Mouse (Mus musculus): ENCODE data around the gene Upp2. TPM values are rescaled to one million over a fixed set of nuclear protein-coding genes. Genes with fewer than 3 reads are reported as not detected.

The Upp2 gene
- polyA plus RNA-seq, 1 experiment from 2014 or later, result 2.9 TPM

DNA sequence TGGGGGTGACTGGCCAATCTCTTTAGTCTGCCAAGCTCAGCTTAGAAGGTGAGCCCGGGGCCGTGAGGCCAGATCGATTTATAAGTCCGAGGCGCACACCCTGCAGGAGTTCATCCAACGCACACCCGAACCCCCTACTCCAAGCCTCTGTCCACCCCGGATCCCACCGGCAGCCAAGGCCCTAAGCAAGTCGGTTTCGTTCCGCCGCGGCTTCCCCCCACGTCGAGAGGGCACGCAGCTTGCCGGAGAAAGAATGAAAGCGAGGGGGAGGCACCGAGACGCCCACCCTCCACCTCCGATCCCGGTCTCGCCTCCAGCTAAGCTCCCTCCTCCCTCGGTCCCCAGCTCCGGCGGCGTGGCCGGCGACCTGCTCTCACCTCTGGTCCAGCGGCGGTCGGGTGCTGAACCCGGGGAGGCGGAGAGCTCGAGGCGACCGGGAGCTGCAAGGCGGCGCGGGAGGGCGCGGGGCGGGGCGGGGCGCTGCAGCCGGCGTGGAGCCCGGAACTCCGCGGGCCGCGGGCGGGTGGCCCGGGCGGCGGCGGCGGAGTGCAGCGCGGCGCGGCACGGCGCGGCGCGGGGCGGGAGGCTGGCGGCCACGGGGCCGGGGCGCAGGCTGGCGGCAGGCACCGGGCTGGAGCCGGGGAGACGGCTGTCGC, 560 bp upstream of the Upp2 start:
- Histone ChIP-seq H3K27ac (no peak overlapping the region), H3K36me3 (ENCODE audit: inconsistent target) (no peaks in the 10 kb centered on the region), H3K4me3 (ENCODE audit: inconsistent target) (peak overlapping the region; percentile 58), H3K79me2 (ENCODE audit: inconsistent target) (peaks cover 55% of the 10 kb centered on the region)
- WGBS (ENCODE audit: missing documents), result 1% methylated on average over 33 of the region's 78 CpGs

- peak overlapping the region; percentile 39 for H3K27ac ChIP-seq
- peak overlapping the region; percentile 47 for H3K4me3 ChIP-seq (ENCODE audit: inconsistent target)
- H3K79me2 ChIP-seq (ENCODE audit: inconsistent target), result peaks cover 39% of the 10 kb centered on the region
- WGBS (ENCODE audit: missing documents), result 33% methylated on average over 12 of the region's 12 CpGs
- H3K36me3 ChIP-seq (ENCODE audit: inconsistent target), result no peaks in the 10 kb centered on the region
Observed at GRCm38 (mm10) chr2:58567866-58568719, 995 bp downstream of the Upp2 start.

DNA sequence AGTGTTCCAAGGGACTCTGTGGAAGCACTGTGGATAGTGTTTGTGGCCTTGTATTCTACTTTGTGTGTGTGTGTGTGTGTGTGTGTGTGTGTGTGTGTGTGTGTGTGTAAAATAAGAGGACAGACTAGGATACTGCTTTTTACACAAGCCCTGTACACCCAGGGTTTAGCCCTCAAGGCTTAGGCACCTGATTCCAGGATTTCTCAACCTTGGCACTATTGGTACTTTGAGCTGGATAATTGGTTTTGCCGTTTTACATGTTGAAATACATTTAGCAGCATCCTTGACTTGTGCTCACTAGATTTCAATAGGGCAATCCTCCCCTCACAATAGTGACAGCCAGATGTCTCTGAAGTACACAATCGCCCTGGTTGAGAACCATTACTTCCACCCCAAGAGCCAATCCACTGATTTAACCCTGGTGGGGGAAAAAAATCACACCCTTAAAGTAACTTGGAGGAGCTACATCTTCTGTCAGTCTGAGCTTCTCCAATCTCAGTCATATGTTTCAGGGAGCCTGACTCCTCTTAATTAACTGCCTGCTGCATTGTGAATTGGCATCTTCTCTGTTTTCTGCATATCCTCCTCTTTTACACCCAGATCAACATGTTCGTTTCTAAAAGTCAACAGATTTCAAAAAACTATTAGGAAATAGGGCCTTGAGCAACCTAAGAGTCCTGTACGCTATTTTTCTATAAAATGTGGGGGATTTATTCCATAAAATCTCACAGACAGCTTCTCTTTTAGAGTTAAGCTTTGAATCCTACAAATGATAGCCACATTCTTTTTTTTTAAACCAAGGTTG, 1.9 kb downstream of the Upp2 start:
- Histone ChIP-seq H3K36me3 (ENCODE audit: inconsistent target) (no peaks in the 10 kb centered on the region), H3K4me3 (ENCODE audit: inconsistent target) (no peak overlapping the region), H3K27ac (no peak overlapping the region), H3K79me2 (ENCODE audit: inconsistent target) (peaks cover 30% of the 10 kb centered on the region)
- 82% methylated on average over 4 of the region's 4 CpGs for WGBS (ENCODE audit: missing documents)

DNA sequence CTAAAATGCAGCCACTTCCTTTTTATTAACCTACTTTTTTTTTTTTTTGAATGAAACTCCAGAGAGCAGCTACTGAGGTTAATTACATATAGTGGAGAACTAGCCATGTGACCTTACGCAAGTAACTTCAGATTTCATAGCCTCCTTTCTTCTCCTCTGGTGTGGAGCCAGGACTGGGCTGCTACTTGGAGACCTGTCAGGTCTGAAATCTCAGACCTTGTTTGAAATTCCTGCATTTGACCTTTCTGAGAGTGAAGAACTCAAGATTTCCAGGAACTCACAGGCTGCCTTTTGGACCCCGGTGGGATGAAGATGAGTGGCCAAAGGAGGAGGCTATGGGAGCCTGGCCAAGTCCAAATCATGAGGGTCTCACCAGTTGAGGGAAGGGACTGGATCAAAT, 7.1 kb downstream of the Upp2 start:
- WGBS (ENCODE audit: missing documents), result 84% methylated on average over 2 of the region's 2 CpGs
- no peaks in the 10 kb centered on the region for H3K79me2 ChIP-seq (ENCODE audit: inconsistent target)

DNA sequence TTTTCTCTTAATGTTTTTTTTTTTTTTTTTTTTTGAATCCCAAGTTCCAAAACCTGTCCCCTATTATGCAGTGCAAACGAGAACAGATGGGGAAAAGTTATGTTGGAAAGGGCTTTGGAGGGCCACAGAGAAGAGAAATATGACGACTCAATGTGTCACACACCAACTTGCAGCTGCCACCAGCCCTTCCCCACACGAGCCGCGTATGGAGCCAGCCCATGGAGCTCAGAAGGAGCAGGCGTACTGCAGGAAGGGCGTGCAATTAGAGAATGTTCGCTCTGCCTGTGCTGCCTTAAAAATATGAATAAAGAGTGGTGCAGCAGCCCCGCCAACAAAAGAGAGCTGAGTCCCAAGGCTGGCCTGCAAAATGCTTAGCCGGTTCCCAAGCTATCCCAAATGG, 19.2 kb downstream of the Upp2 start:
- no peaks in the 10 kb centered on the region for H3K79me2 ChIP-seq (ENCODE audit: inconsistent target)
- no peak overlapping the region for H3K27ac ChIP-seq
- no peak overlapping the region for H3K4me3 ChIP-seq (ENCODE audit: inconsistent target)
- WGBS (ENCODE audit: missing documents), result 87% methylated on average over 10 of the region's 10 CpGs
- H3K36me3 ChIP-seq (ENCODE audit: inconsistent target), result no peaks in the 10 kb centered on the region

More for the DNA sequence above, 7.1 kb downstream of the Upp2 start:
- H3K4me3 ChIP-seq (ENCODE audit: inconsistent target), result no peak overlapping the region
- no peak overlapping the region for H3K27ac ChIP-seq
- H3K36me3 ChIP-seq (ENCODE audit: inconsistent target), result no peaks in the 10 kb centered on the region

DNA sequence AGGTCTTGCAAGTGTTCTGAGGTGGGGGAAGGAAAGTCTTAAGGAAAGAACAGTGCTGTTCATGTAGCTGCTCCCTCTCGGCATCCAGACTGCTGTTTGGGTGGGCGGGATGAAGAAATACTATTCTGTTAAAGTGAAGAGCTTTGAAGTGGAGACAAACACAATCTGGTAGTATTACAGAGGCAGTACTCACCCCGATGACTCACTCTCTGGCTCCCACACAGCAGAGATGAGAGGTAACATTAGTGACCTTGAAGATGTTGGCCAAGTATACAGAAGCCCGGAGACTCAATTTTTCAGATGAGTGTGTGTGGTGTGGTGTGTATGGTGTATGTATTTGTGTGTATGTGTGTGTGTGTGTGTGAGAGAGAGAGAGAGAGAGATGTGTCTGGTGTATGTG, 22.5 kb downstream of the Upp2 start:
- WGBS (ENCODE audit: missing documents), result 82% methylated on average over 4 of the region's 4 CpGs
- H3K27ac ChIP-seq, result no peak overlapping the region
- H3K79me2 ChIP-seq (ENCODE audit: inconsistent target), result no peaks in the 10 kb centered on the region
- H3K4me3 ChIP-seq (ENCODE audit: inconsistent target), result no peak overlapping the region
- no peaks in the 10 kb centered on the region for H3K36me3 ChIP-seq (ENCODE audit: inconsistent target)

DNA sequence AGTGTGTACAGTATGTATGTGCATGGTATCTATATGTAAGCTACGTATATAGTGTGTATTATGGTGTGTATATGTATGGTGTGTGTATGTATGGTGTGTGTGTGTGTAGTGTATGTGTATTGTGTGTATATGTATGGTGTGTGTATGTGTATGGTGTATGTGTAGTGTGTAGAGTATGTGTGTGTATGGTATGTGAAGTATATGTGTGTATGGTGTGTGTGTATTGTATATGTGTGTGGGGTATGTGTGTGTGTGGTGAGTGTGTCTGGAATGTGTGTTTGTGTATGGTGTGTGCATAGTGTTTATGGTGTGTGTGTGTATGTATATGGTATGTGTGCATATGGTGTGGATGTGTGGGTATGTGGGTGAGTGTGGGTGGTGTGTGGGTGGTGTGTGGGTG, 23.0 kb downstream of the Upp2 start:
- H3K4me3 ChIP-seq (ENCODE audit: inconsistent target), result no peak overlapping the region
- no peaks in the 10 kb centered on the region for H3K79me2 ChIP-seq (ENCODE audit: inconsistent target)
- H3K36me3 ChIP-seq (ENCODE audit: inconsistent target), result no peaks in the 10 kb centered on the region
- WGBS (ENCODE audit: missing documents), result 89% methylated on average over 1 of the region's 1 CpGs
- no peak overlapping the region for H3K27ac ChIP-seq

GRCm38 (mm10) chr2:58595350-58595749, 28.3 kb downstream of the Upp2 start:
- WGBS (ENCODE audit: missing documents), result 62% methylated on average over 9 of the region's 9 CpGs
- Histone ChIP-seq H3K36me3 (ENCODE audit: inconsistent target) (no peaks in the 10 kb centered on the region), H3K27ac (no peak overlapping the region), H3K79me2 (ENCODE audit: inconsistent target) (no peaks in the 10 kb centered on the region), H3K4me3 (ENCODE audit: inconsistent target) (no peak overlapping the region)

DNA sequence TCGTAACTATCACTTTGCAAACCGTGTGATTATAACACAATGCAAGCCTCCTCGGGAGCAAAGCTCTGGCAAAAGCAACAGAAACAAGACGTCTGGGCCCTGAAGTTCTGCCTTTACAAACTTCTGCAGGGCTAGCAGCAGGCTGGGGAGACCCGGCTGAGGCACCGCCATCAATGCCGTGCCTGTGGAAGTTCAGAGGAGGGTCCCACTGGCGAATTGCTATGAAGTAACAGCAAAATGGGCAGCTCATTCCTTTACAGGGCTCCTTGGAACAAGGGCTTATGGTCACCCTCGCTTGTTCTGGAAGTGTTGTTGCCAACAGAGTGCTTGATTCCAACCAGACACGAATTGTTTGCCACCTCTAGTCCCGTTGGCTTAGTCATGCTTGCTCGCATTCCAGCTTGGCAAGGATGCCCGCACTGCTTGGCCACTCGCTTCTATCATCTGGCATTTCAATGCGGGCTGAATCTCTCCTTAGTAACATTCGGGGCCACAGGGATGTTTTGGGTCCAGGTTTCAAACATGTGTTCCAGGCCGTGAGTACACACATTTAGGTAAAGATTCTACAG, 29.8 kb downstream of the Upp2 start:
- Histone ChIP-seq H3K79me2 (ENCODE audit: inconsistent target) (no peaks in the 10 kb centered on the region), H3K27ac (no peak overlapping the region), H3K4me3 (ENCODE audit: inconsistent target) (no peak overlapping the region), H3K36me3 (ENCODE audit: inconsistent target) (no peaks in the 10 kb centered on the region)
- 87% methylated on average over 17 of the region's 17 CpGs for WGBS (ENCODE audit: missing documents)

DNA sequence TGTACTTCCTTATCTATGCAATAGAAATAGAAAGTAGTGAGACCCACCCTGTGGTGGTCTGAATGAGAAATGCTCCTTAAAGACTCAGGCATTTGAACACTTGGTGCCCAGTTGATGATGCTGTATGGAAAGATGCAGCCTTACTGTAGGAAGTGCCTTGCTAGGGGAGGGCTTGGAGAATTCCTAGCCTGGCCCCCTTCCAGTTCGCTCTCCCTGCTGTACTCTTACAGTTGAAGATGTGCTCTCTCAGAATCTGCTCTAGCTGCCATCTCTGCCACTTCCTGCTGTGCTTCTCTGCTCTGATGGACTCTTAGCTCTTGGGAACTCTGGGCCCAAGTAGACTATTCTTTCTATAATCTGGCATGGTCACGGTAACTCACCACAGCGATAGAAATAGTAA, 30.5 kb downstream of the Upp2 start:
- no peak overlapping the region for H3K27ac ChIP-seq
- H3K4me3 ChIP-seq (ENCODE audit: inconsistent target), result no peak overlapping the region
- WGBS (ENCODE audit: missing documents), result 96% methylated on average over 3 of the region's 3 CpGs
- H3K36me3 ChIP-seq (ENCODE audit: inconsistent target), result no peaks in the 10 kb centered on the region
- H3K79me2 ChIP-seq (ENCODE audit: inconsistent target), result no peaks in the 10 kb centered on the region

- no peaks in the 10 kb centered on the region for H3K79me2 ChIP-seq (ENCODE audit: inconsistent target)
- H3K4me3 ChIP-seq (ENCODE audit: inconsistent target), result no peak overlapping the region
- WGBS (ENCODE audit: missing documents), result 40% methylated on average over 6 of the region's 6 CpGs
- H3K36me3 ChIP-seq (ENCODE audit: inconsistent target), result no peaks in the 10 kb centered on the region
- no peak overlapping the region for H3K27ac ChIP-seq
Observed at GRCm38 (mm10) chr2:58599639-58600038, 32.5 kb downstream of the Upp2 start.

DNA sequence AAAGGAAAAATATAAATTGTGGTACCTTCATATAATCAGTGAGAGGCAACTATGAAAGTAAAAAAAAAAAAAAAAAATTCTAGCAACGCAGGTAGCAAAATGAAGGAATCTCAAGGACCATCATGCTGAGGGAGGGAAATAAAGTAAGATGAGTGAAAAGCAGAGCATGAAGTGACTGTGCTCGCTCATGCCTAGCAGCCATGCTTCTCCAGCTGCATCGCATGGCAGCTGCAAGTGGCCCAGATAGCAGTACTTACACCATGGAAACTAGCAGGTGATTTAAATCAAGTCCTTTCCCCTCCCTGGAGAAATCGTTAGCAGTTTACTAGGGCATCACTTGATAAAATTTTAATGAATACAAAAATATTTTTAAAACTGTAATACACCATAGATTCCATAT, 34.3 kb downstream of the Upp2 start:
- H3K79me2 ChIP-seq (ENCODE audit: inconsistent target), result no peaks in the 10 kb centered on the region
- no peak overlapping the region for H3K4me3 ChIP-seq (ENCODE audit: inconsistent target)
- H3K36me3 ChIP-seq (ENCODE audit: inconsistent target), result no peaks in the 10 kb centered on the region
- 86% methylated on average over 4 of the region's 4 CpGs for WGBS (ENCODE audit: missing documents)
- H3K27ac ChIP-seq, result no peak overlapping the region

DNA sequence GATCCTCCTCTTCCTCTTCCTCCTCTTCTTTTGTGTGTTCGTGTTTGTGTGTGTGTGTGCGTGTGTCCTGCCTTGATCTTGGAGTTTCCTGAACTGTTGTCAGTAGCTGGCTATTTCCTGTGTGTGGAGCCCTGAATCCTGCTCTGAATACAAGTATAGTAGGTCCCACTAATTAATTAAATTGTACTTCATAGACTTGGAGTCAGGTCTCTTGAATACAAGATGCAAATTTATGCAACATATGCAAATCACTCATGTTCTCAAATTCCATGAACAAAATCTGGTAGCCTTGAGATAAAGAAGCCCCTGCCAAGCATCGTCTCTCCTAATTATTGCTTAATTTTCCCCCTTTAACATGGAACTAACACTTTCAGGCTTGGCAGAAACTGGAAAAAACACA, 36.3 kb downstream of the Upp2 start:
- Histone ChIP-seq H3K36me3 (ENCODE audit: inconsistent target) (no peaks in the 10 kb centered on the region), H3K4me3 (ENCODE audit: inconsistent target) (no peak overlapping the region), H3K27ac (no peak overlapping the region), H3K79me2 (ENCODE audit: inconsistent target) (no peaks in the 10 kb centered on the region)
- WGBS (ENCODE audit: missing documents), result 71% methylated on average over 3 of the region's 3 CpGs

DNA sequence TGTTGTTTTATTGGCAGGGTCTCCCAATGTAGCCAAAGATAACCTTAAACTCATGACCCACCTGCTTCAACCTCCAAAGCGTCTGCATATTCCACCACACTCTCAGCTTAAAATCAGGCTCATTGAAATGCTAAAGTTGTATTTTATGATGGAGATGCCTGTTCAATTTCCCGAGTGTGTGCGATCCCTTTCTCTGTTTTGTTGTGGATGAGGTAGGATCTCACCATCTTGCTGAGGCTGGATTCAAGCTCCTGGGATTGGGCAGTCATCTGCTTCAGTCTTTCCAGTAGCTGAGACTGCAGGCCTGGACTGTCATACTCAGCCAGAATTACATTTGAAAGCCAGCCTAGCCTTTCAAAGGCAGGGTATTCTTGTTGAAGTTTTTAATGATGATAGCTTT, 37.7 kb downstream of the Upp2 start:
- H3K4me3 ChIP-seq (ENCODE audit: inconsistent target), result no peak overlapping the region
- no peaks in the 10 kb centered on the region for H3K79me2 ChIP-seq (ENCODE audit: inconsistent target)
- H3K27ac ChIP-seq, result no peak overlapping the region
- no peaks in the 10 kb centered on the region for H3K36me3 ChIP-seq (ENCODE audit: inconsistent target)
- WGBS (ENCODE audit: missing documents), result 88% methylated on average over 3 of the region's 3 CpGs

All from macrophage (primary cell).